Mouse (Mus musculus) large intestine, adult 2 months (tissue): Measurements from ENCODE around the gene Gm4884. TPM values are rescaled to one million over a fixed set of nuclear protein-coding genes. Genes with fewer than 3 reads are reported as not detected.
"Not testable (repeated sequence)": the region's sequence is repeated elsewhere in the genome, so short reads cannot be mapped to it uniquely, and the experiment has no call there.

Experiments
- DNase-seq: peaks from one replicate; pipeline ENCODE4 v3.0.0-alpha.2; 2012; ENCODE audit warnings: low read depth, low spot score
- WGBS: fragments of 180-500 bp; shearing (Covaris S2); methylation state at CpG from one replicate; pipeline ENCODE4 v1.1.7; 2018; 5-methylcytosine and 5-hydroxymethylcytosine counted together
- polyA plus RNA-seq: library from polyadenylated mRNA; depleted of rRNA; stranded (reverse); fragments of >200 nt; gene quantifications from 2 replicates; pipeline ENCODE4 v1.2.3, GENCODE M21; 2012; rRNA removed

The Gm4884 gene
- polyA plus RNA-seq: not detected in 2 replicates

- 93% methylated on average over 1 of the region's 1 CpGs for WGBS
- DNase-seq: not testable (repeated sequence)
These were observed at the start of gene Gm4884 for GRCm38 (mm10) chr7:41032419-41032818. TSS of gene Gm4884 (plus strand) at chr7:41032719.

GRCm38 (mm10) chr7:40987243-40987642 lies 45.3 kb upstream of the Gm4884 start, which contains the start of gene 4930433I11Rik:
TSS of gene 4930433I11Rik (plus strand) at chr7:40987543.
- 88% methylated on average over 1 of the region's 1 CpGs for WGBS

DNA sequence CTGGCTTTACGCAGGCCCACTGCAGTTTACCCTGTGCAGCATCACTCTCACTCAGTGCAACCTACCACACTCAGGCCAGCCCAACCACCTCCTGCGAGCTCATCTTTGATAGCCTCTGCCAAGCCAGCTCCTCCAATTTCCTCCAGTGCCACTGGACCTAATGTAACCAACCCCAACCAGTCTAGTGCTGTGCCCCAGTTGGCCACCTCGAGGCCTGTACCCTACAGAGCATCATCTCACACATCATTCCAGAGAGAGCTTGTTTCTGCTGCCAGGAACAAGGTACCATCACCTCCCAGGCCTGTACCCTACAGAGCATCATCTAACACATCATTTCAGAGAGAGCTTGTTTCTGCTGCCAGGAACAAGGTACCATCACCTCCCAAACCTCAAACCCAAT lies 11.5 kb downstream of the Gm4884 start:
- WGBS: 55% methylated on average over 3 of the region's 3 CpGs
- DNase-seq: not testable (repeated sequence)

More at GRCm38 (mm10) chr7:40987243-40987642, 45.3 kb upstream of the Gm4884 start, which contains the start of gene 4930433I11Rik:
- no peak for DNase-seq

Other genes starting within 250 kb of the Gm4884 start
- 0.12 and 0.47 TPM in 2 replicates for gene Vstm2b, start 134.4 kb upstream of the Gm4884 start, polyA plus RNA-seq
- gene 4930433I11Rik, start 45.2 kb upstream of the Gm4884 start, polyA plus RNA-seq: not detected in 2 replicates
- gene Gm5592, start 121.1 kb downstream of the Gm4884 start, polyA plus RNA-seq: not detected in 2 replicates